Mouse (Mus musculus) hindbrain, postnatal 0 days (tissue): ENCODE measurements at regions not wholly inside any gene's neighbourhood (a gene's known extent, or its start where the extent isn't known, plus 50 kb on each side); places are given as distances from the start of the nearest gene placed in this dataset.

Source experiments
- ATAC-seq: fragments of 200-750 bp; cut with Nextera tagmentation; 2 replicates; pipeline ENCODE4 v1.8.0; 2017; ENCODE audit warnings: mild to moderate bottlenecking, moderate TSS enrichment, moderate library complexity
- DNase-seq: peaks from one replicate; pipeline ENCODE4 v3.0.0-alpha.2; 2015; ENCODE audit warnings: low spot score
- H3K27ac ChIP-seq: fragments of 300-500 bp; sonication (generic); 2 replicates; pipeline ENCODE4 v1.5.1; 2014; ENCODE audit warnings: mild to moderate bottlenecking
- H3K27me3 ChIP-seq: fragments of 300-500 bp; sonication (generic); 2 replicates; pipeline ENCODE4 v1.6.1; 2014; ENCODE audit warnings: low read length, mixed read lengths; ENCODE audit not compliant: insufficient read depth
- H3K36me3 ChIP-seq: fragments of 300-500 bp; sonication (generic); 2 replicates; pipeline ENCODE4 v1.6.1; 2014; ENCODE audit warnings: low read length, mixed read lengths; ENCODE audit not compliant: insufficient read depth
- H3K4me1 ChIP-seq: fragments of 300-500 bp; sonication (generic); 2 replicates; pipeline ENCODE4 v1.6.1; 2014; ENCODE audit warnings: antibody characterized with exemption, low read length, mixed read lengths; ENCODE audit not compliant: insufficient read depth
- H3K4me2 ChIP-seq: fragments of 300-500 bp; sonication (generic); 2 replicates; pipeline ENCODE4 v1.6.1; 2014; ENCODE audit warnings: low read depth, mild to moderate bottlenecking, low read length, moderate library complexity, mixed read lengths
- H3K4me3 ChIP-seq: fragments of 300-500 bp; sonication (generic); 2 replicates; pipeline ENCODE4 v1.5.1; 2014; ENCODE audit warnings: low read length
- H3K9ac ChIP-seq: fragments of 300-500 bp; sonication (generic); replicated peaks from 2 replicates; pipeline ENCODE4 v1.6.1; 2014; ENCODE audit warnings: mild to moderate bottlenecking, low read length, moderate library complexity, mixed read lengths
- H3K9me3 ChIP-seq: fragments of 300-500 bp; sonication (generic); 2 replicates; pipeline ENCODE4 v1.6.1; 2016; ENCODE audit warnings: low read length, mixed read lengths
- CTCF ChIP-seq: IDR thresholded peaks from 2 replicates; pipeline ENCODE4 v1.5.1; 2016; ENCODE audit warnings: antibody characterized with exemption, control low read depth, low read depth
- WGBS: fragments of 180-500 bp; shearing (Covaris S2); extraction: QIAGEN DNeasy Blood & Tissue Kit; methylation state at CpG from one replicate; pipeline ENCODE4 v1.1.7; 2014; 5-methylcytosine and 5-hydroxymethylcytosine counted together

GRCm38 (mm10) chr10:56642656-56643055 is 265.5 kb downstream of the Gja1 start:
- ATAC-seq (no peak), DNase-seq (no peak)
- H3K4me1 ChIP-seq = no peaks in the 10 kb centered on the region
- H3K27ac ChIP-seq = no peak overlapping the region
- no peaks in the 10 kb centered on the region for H3K36me3 ChIP-seq
- H3K4me3 ChIP-seq = no peak overlapping the region
- H3K9ac ChIP-seq = no peak overlapping the region
- no peak for TF ChIP-seq CTCF
- 91% methylated on average over 2 of the region's 2 CpGs for WGBS
- no peaks in the 10 kb centered on the region for H3K27me3 ChIP-seq
- no peaks in the 10 kb centered on the region for H3K9me3 ChIP-seq
- no peak overlapping the region for H3K4me2 ChIP-seq

GRCm38 (mm10) chr10:56643376-56644135 is 266.4 kb downstream of the Gja1 start:
- H3K27ac ChIP-seq = no peak overlapping the region
- DNase-seq (no peak), ATAC-seq (no peak)
- 62% methylated on average over 12 of the region's 12 CpGs for WGBS
- H3K9ac ChIP-seq = no peak overlapping the region
- no peaks in the 10 kb centered on the region for H3K9me3 ChIP-seq
- no peaks in the 10 kb centered on the region for H3K27me3 ChIP-seq
- no peaks in the 10 kb centered on the region for H3K4me1 ChIP-seq
- H3K4me2 ChIP-seq = no peak overlapping the region
- H3K4me3 ChIP-seq = no peak overlapping the region
- no peak for TF ChIP-seq CTCF
- no peaks in the 10 kb centered on the region for H3K36me3 ChIP-seq

- DNase-seq (no peak), ATAC-seq (no peak)
- Histone ChIP-seq H3K27me3 (no peaks in the 10 kb centered on the region), H3K27ac (no peak overlapping the region), H3K4me3 (no peak overlapping the region), H3K36me3 (no peaks in the 10 kb centered on the region), H3K9ac (no peak overlapping the region), H3K4me1 (no peaks in the 10 kb centered on the region), H3K4me2 (no peak overlapping the region), H3K9me3 (no peaks in the 10 kb centered on the region)
- TF ChIP-seq CTCF = no peak
- 88% methylated on average over 4 of the region's 4 CpGs for WGBS
Observed at GRCm38 (mm10) chr10:56660501-56660900, 283.4 kb downstream of the Gja1 start.

- H3K4me3 ChIP-seq = no peak overlapping the region
- H3K27ac ChIP-seq = no peak overlapping the region
- H3K27me3 ChIP-seq = no peaks in the 10 kb centered on the region
- H3K9me3 ChIP-seq = no peaks in the 10 kb centered on the region
- H3K4me1 ChIP-seq = no peaks in the 10 kb centered on the region
- WGBS = 74% methylated on average over 3 of the region's 3 CpGs
- no peaks in the 10 kb centered on the region for H3K36me3 ChIP-seq
- ATAC-seq (no peak), DNase-seq (no peak)
- TF ChIP-seq CTCF = no peak
- H3K9ac ChIP-seq = no peak overlapping the region
- H3K4me2 ChIP-seq = no peak overlapping the region
Observed at GRCm38 (mm10) chr10:56673919-56674318, 296.8 kb downstream of the Gja1 start.

GRCm38 (mm10) chr10:56682901-56683300 is 305.8 kb downstream of the Gja1 start:
- WGBS = 51% methylated on average over 3 of the region's 3 CpGs
- no peaks in the 10 kb centered on the region for H3K9me3 ChIP-seq
- H3K4me1 ChIP-seq = no peaks in the 10 kb centered on the region
- no peaks in the 10 kb centered on the region for H3K36me3 ChIP-seq
- H3K27ac ChIP-seq = no peak overlapping the region
- TF ChIP-seq CTCF = no peak
- H3K27me3 ChIP-seq = no peaks in the 10 kb centered on the region
- no peak overlapping the region for H3K9ac ChIP-seq
- ATAC-seq (no peak), DNase-seq (no peak)
- no peak overlapping the region for H3K4me3 ChIP-seq
- H3K4me2 ChIP-seq = no peak overlapping the region

- Histone ChIP-seq H3K4me1 (no peaks in the 10 kb centered on the region), H3K9ac (no peak overlapping the region), H3K4me3 (no peak overlapping the region), H3K27me3 (no peaks in the 10 kb centered on the region), H3K4me2 (no peak overlapping the region), H3K36me3 (no peaks in the 10 kb centered on the region), H3K27ac (no peak overlapping the region), H3K9me3 (no peaks in the 10 kb centered on the region)
- DNase-seq (no peak), ATAC-seq (no peak)
- no peak for TF ChIP-seq CTCF
- 87% methylated on average over 8 of the region's 8 CpGs for WGBS
Observed at GRCm38 (mm10) chr10:56685655-56686250, 308.6 kb downstream of the Gja1 start.

GRCm38 (mm10) chr10:56691467-56691866 is 314.3 kb downstream of the Gja1 start:
- H3K27me3 ChIP-seq = no peaks in the 10 kb centered on the region
- no peak overlapping the region for H3K9ac ChIP-seq
- no peak overlapping the region for H3K4me2 ChIP-seq
- WGBS = 80% methylated on average over 2 of the region's 2 CpGs
- TF ChIP-seq CTCF = no peak
- DNase-seq (no peak), ATAC-seq (no peak)
- no peaks in the 10 kb centered on the region for H3K4me1 ChIP-seq
- H3K9me3 ChIP-seq = no peaks in the 10 kb centered on the region
- no peak overlapping the region for H3K27ac ChIP-seq
- H3K4me3 ChIP-seq = no peak overlapping the region
- no peaks in the 10 kb centered on the region for H3K36me3 ChIP-seq
